Mouse (Mus musculus) layer of hippocampus, adult 11-12 months (tissue): ENCODE data around the gene Tbc1d16.
A peak's percentile ranks its signal among the peaks of the same experiment; 100 is the strongest.

ENCODE experiments used
- DNase-seq: peaks from one replicate; pipeline ENCODE4 v3.0.0; 2022; ENCODE audit warnings: low spot score

Gene Tbc1d16

GRCm38 (mm10) chr11:119143376-119144002 is 84.8 kb downstream of the Tbc1d16 start:
- DNase-seq, result no peak

GRCm38 (mm10) chr11:119142615-119143014 is 85.7 kb downstream of the Tbc1d16 start:
- DNase-seq, result no peak

- no peak for DNase-seq
Measured at GRCm38 (mm10) chr11:119139026-119139425, 89.3 kb downstream of the Tbc1d16 start.

- no peak for DNase-seq
Measured at GRCm38 (mm10) chr11:119138205-119138604, 90.1 kb downstream of the Tbc1d16 start.

- no peak for DNase-seq
Measured at GRCm38 (mm10) chr11:119134586-119134985, 93.7 kb downstream of the Tbc1d16 start.

- peak; percentile 39 for DNase-seq
Measured at GRCm38 (mm10) chr11:119133437-119134221, 94.7 kb downstream of the Tbc1d16 start.

GRCm38 (mm10) chr11:119132198-119133035 is 95.9 kb downstream of the Tbc1d16 start:
- DNase-seq, result no peak

GRCm38 (mm10) chr11:119130081-119130765 is 98.1 kb downstream of the Tbc1d16 start:
- no peak for DNase-seq

- DNase-seq, result no peak
Measured at GRCm38 (mm10) chr11:119129281-119130058, 98.8 kb downstream of the Tbc1d16 start.

- DNase-seq, result no peak
Measured at GRCm38 (mm10) chr11:119128668-119129280, 99.5 kb downstream of the Tbc1d16 start.

GRCm38 (mm10) chr11:119127686-119128473 is 100.4 kb downstream of the Tbc1d16 start:
- peak; percentile 18 for DNase-seq

- no peak for DNase-seq
Measured at GRCm38 (mm10) chr11:119127147-119127546, 101.2 kb downstream of the Tbc1d16 start.

- DNase-seq, result peak; percentile 61
Measured at GRCm38 (mm10) chr11:119125929-119126861, 102.1 kb downstream of the Tbc1d16 start.

GRCm38 (mm10) chr11:119124536-119124935 is 103.8 kb downstream of the Tbc1d16 start:
- no peak for DNase-seq

GRCm38 (mm10) chr11:119123522-119124319 is 104.6 kb downstream of the Tbc1d16 start:
- DNase-seq, result no peak

GRCm38 (mm10) chr11:119122396-119122795 is 105.9 kb downstream of the Tbc1d16 start:
- no peak for DNase-seq

- DNase-seq, result no peak
Measured at GRCm38 (mm10) chr11:119118905-119119304, 109.4 kb downstream of the Tbc1d16 start.

- DNase-seq, result no peak
Measured at GRCm38 (mm10) chr11:119117945-119118344, 110.4 kb downstream of the Tbc1d16 start.
